ENCODE assay signal across 10 mouse cellular contexts in genomic region chrX:75728507-75728906, GRCm38 (mm10).
DNase-seq lines count a peak whose midpoint lies in the region; ATAC-seq and TF ChIP-seq lines count a peak whose summit lies in the region.
"Had no signal": no experiment of that assay in that cellular context is flagged by ENCODE, and none has a peak within 500 bp of the region (broad histone marks: within the 10 kb centered on the region; RNA-seq: fewer than 3 reads in every experiment).

No protein-coding gene starts in this region.

- DNase-seq in embryo, embryonic 11 days = peak; percentile 5
- no peak for DNase-seq in embryo, embryonic 9.5 days (ENCODE audit: extremely low spot score)
- peak; percentile 12 to 15 for DNase-seq in left cerebral cortex, postnatal 10 days (ENCODE audit: extremely low spot score in 1 of 2, low spot score in 2 of 2)
- DNase-seq in left cerebral cortex, postnatal 4 days = no peak
- DNase-seq in MN1 (ENCODE audit: low spot score) = peak; percentile 66
- peak; percentile 58 for DNase-seq in hindbrain, postnatal 0 days (ENCODE audit: low spot score)
- no peak for DNase-seq in thymus, postnatal 25 days

- ATAC-seq in hindbrain, postnatal 0 days = 0 out of 2 replicates have a peak, but pooled peaks have one; percentile 49
- no peak for ATAC-seq in erythroid progenitor cell, adult 5-6 weeks (replicated peaks; ENCODE audit: low FRiP score, poor library complexity, severe bottlenecking)

- H3K4me1 ChIP-seq in hindbrain, postnatal 0 days (ENCODE audit: insufficient read depth, low read length) = no peaks in the 10 kb centered on the region
- H3K4me1 ChIP-seq: embryonic facial prominence, embryonic 15.5 days; heart, embryonic 15.5 days had no signal

- H3K36me3 ChIP-seq in hindbrain, postnatal 0 days (ENCODE audit: insufficient read depth, low read length) = no peaks in the 10 kb centered on the region

- no peak overlapping the region for H3K27ac ChIP-seq in hindbrain, postnatal 0 days
- H3K27ac ChIP-seq: embryonic facial prominence, embryonic 15.5 days; heart, embryonic 15.5 days had no signal

- H3K4me2 ChIP-seq in hindbrain, postnatal 0 days (ENCODE audit: low read depth, low read length) = no peak overlapping the region
- H3K4me2 ChIP-seq: embryonic facial prominence, embryonic 15.5 days; heart, embryonic 15.5 days had no signal

- H3K9ac ChIP-seq in hindbrain, postnatal 0 days (replicated peaks; ENCODE audit: low read length) = no peak overlapping the region
- H3K9ac ChIP-seq: embryonic facial prominence, embryonic 15.5 days; heart, embryonic 15.5 days had no signal

- intact Hi-C loops in left cerebral cortex, postnatal 10 days (cut with DNase I) = no loop called here
- intact Hi-C loops in left cerebral cortex, postnatal 4 days (cut with DNase I) = no loop called here

- peak; percentile 56 for TF ChIP-seq CTCF in hindbrain, postnatal 0 days (IDR thresholded peaks at IDR 0.05; ENCODE audit: low read depth)

- no peaks in the 10 kb centered on the region for H3K27me3 ChIP-seq in hindbrain, postnatal 0 days (ENCODE audit: insufficient read depth, low read length)
- H3K27me3 ChIP-seq: embryonic facial prominence, embryonic 15.5 days; heart, embryonic 15.5 days had no signal

- WGBS in hindbrain, postnatal 0 days = 56% methylated on average over 4 of the region's 4 CpGs

- no peak overlapping the region for H3K4me3 ChIP-seq in hindbrain, postnatal 0 days (ENCODE audit: low read length)
- H3K4me3 ChIP-seq: embryonic facial prominence, embryonic 15.5 days; heart, embryonic 15.5 days had no signal

- no peaks in the 10 kb centered on the region for H3K9me3 ChIP-seq in hindbrain, postnatal 0 days (ENCODE audit: low read length)
- H3K9me3 ChIP-seq: embryonic facial prominence, embryonic 15.5 days; heart, embryonic 15.5 days had no signal

Comparison
In these comparisons a context has a peak if more than half of its experiments do, and no peak if none do; other contexts are left out.
1. DNase-seq: peak in embryo, embryonic 11 days (single experiment), left cerebral cortex, postnatal 10 days (2 of 2), MN1 (single experiment) and hindbrain, postnatal 0 days (single experiment); none in embryo, embryonic 9.5 days (single experiment), left cerebral cortex, postnatal 4 days (single experiment) and thymus, postnatal 25 days (single experiment).